Mouse (Mus musculus) heart, postnatal 14 days (tissue): ENCODE measurements around the gene Pcbp1. TPM values are rescaled to one million over a fixed set of nuclear protein-coding genes. Genes with fewer than 3 reads are reported as not detected.
"Not testable (repeated sequence)": the region's sequence is repeated elsewhere in the genome, so short reads cannot be mapped to it uniquely, and the experiment has no call there.

ENCODE experiments used
- DNase-seq, 2 experiments: peaks; one replicate each; pipeline ENCODE4 v3.0.0; 2021 to 2022
- intact Hi-C: fragments of 180-260 bp; cut with DNase I; formaldehyde crosslinking; loops from one replicate; pipeline ENCODE4 v1.15.1; 2025
- total RNA-seq, 2 experiments: library from RNA; stranded (reverse); gene quantifications; 2 replicates each; pipeline ENCODE4 v1.2.3; 2021

The Pcbp1 gene
- total RNA-seq, 2 experiments from 2014 or later, result 168 to 179 TPM

DNA sequence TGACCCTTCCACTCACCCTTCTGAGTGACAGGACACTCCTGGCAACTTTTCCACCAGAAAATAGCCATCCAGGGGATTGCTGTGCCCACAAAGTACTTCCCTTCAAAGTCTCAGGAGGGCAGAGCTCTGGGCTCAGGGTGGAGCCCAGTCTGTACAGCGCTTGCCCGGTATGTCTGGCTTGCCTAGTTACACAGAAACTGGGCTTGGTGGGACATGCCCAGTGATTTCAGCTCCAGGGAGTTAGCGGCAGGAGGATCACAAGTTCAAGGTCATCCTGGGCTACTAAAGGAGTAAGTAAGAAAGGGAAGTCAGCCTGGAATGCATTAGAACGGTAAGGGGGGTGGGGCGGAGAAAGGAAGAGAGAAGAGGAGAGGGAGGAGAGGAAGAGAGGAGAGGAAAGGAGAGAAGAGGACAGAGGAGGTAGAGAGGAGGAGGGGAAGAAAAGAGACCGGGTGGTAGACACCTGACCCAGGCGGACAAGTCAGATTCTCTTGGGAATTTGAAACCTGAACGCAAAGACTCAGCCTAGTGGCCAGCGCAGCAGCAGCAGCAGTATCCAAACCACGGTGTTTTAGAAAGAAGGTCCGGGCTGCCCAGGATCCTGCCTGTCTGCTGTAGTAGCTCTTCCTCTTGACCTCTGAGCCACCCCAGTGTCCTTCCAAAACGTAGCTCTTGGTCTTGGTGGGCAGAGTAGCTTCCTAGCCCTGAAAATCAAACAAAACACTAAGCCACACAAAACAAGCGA, 28.9 kb downstream of the Pcbp1 start:
- intact Hi-C loops, result loop anchor here (2.0 kb wide), 2 partner anchors 24 to 28 kb away; no protein-coding TSS in a partner anchor

GRCm38 (mm10) chr6:86496585-86496984, 29.5 kb downstream of the Pcbp1 start:
- DNase-seq, result no peak
- intact Hi-C loops, result loop anchor here (2.0 kb wide), 2 partner anchors 24 to 28 kb away; no protein-coding TSS in a partner anchor

More for the DNA sequence above, 28.9 kb downstream of the Pcbp1 start:
- DNase-seq, result peak; percentile 48 to 57

GRCm38 (mm10) chr6:86496127-86496526, 30.0 kb downstream of the Pcbp1 start:
- no peak for DNase-seq
- intact Hi-C loops, result loop anchor here (2.0 kb wide), 2 partner anchors 23 to 29 kb away; no protein-coding TSS in a partner anchor

GRCm38 (mm10) chr6:86495661-86496060, 30.5 kb downstream of the Pcbp1 start:
- intact Hi-C loops, result loop anchor here (2.0 kb wide), 2 partner anchors 23 to 29 kb away; no protein-coding TSS in a partner anchor
- DNase-seq, result no peak

GRCm38 (mm10) chr6:86494767-86495166, 31.4 kb downstream of the Pcbp1 start:
- intact Hi-C loops, result no loop called here
- DNase-seq, result no peak

DNA sequence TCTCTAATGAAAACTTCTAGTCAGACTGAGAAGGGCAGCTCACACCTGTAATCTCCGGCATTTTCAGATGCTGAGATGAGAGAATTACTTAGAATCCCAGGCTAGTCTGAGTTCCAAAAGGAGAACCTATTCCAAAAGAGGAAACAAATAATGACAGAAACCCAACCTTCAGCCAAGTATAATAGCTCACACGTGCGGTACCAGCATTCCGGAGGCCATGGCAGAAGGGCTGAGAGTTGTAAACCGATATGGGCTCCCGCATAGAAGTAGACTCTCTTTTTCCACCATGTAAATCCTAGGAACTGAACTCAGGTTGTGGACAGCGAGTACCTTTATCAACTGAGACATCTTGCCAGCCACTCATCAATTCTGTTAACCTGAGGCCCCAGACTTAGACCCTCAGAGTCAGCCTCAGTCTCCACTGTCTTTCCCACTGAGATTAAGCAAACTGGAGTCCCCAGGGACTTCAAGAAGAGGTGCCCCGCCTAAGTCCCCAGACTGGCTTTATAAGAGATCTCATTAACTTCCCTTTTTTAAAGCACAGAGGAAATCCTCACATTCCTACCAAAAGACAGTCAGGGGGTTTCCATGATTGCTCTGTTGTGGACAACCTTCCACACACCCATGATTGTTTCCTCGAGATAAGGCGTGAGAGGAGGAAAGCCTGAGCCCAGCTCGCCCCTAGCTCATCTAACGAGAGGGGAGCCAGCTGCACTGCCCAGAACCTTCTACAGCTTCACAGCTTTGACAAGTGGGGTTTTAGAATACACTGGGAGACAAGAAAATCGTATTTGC, 32.5 kb downstream of the Pcbp1 start:
- intact Hi-C loops, result no loop called here
- no peak for DNase-seq

GRCm38 (mm10) chr6:86490413-86490812, 35.7 kb downstream of the Pcbp1 start:
- intact Hi-C loops, DNase-seq: not testable (repeated sequence)

GRCm38 (mm10) chr6:86489945-86490344, 36.2 kb downstream of the Pcbp1 start:
- intact Hi-C loops, result no loop called here

DNA sequence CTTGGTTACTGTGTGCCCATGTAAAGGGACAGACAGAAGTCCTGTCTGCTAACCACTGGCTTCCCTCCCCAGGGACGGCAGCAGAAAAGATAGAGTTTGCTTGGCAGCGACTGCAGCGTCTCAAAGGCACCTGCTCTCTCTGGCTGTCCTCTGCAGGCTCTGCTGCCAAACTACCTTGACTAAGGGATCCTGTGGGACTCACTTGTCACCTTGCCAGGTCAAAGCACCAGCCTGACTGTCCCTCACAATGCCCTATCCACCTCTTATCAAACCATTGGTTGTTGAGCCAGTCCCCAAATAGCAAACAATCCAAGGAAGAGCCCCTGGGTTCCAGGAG, 38.0 kb downstream of the Pcbp1 start:
- intact Hi-C loops, result no loop called here
- peak; percentile 50 to 60 for DNase-seq

More at GRCm38 (mm10) chr6:86489945-86490344, 36.2 kb downstream of the Pcbp1 start:
- DNase-seq, result no peak

DNA sequence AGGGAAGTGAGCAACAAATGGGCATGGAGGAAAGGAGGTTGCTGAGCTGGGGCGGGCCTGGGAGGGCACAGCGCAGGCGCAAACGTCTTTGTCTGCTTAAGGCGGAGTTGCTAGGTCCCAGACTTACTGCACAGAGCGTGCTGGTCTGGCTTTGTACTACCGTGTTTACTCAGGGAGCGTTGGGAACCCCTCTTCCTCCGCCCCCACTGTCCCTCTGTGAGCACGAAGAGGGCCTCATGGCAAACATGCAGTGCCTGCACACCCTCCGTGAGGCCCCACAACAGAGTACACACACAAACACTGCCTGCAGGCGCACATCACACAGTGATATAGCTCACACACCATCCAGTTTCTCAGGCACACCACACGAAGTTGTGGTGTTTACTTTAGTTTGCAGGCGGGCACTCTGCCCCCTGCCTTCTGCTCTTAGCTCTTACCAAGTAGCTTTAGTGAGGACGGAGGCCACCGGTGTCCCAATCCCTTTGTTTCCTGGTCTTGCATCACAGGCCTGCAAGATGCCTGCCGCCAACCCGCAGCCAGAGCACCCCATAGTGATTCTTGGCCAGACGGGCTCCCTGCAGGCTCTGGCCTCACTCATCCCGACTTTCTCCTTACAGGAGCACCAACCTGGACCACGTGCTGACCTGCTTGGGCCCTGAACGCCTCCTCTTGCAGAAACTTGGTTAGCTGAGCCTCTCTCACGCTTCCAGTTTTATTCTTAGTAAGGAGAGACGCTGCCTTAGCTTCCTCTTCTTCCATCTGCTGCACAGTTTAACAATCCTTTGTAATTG, 38.6 kb downstream of the Pcbp1 start:
- intact Hi-C loops, result no loop called here
- peak; percentile 85 for DNase-seq

- intact Hi-C loops, result no loop called here
- no peak for DNase-seq
Observed at GRCm38 (mm10) chr6:86485943-86486640, 40.0 kb downstream of the Pcbp1 start.

DNA sequence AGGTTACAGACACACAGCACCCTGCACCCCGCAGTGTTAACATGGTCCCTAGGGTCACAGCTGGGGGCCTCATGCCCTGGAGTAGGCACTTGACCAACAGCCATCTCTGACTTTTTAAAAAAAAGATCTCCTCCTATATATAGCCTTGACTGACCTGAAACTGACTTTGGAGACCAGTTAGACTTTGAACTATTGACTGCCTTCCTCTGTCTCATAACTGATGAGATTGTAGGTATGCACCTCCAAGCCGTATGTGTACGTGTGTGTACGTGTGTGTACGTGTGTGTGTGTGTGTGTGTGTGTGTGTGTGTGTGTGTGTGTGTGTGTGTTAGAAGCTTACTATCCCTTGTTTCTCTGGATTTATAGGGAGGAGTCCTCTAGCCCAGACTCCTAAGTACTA, 44.2 kb downstream of the Pcbp1 start:
- no peak for DNase-seq
- intact Hi-C loops, result no loop called here

GRCm38 (mm10) chr6:86480189-86480831, 45.8 kb downstream of the Pcbp1 start:
- peak; percentile 54 to 61 for DNase-seq
- intact Hi-C loops, result no loop called here

DNA sequence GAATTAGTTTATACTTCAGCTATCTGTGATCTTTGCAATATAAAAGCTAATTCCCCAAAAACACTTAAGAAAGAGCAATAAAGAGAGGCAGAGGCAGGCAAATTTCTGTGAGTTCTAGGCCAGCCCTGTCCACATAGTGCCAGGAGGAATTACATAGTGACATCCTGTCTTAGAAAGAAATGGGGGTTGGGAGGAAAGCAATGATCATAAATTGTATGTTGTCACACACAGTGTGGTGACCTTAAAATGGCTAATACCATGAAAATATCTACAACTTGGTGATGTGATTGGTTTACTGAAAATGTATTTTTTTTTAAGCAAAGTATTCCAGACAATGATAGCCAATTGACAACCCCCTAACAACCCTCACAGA, 46.3 kb downstream of the Pcbp1 start:
- intact Hi-C loops, result no loop called here
- DNase-seq, result no peak

DNA sequence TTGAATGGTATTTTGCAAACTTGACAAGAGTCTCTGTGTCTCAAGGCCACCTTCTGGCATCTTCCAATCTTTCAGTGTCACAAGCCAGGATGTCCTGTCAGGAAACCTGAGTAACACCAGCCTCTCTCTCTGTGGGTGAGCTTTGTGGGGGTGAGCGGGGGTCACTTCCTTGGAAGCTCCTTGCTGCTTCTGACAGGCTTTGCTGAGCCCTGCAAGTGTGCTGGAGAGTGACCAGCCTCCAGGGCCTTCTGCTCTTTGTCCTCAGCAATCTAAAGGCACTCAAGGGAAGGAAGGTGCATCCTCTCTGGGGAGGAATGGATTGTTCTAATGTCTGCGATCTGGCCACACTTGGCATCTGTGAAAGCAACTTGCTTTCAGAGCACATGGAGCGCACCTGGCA, 46.8 kb downstream of the Pcbp1 start:
- DNase-seq, result peak; percentile 44 to 45

DNA sequence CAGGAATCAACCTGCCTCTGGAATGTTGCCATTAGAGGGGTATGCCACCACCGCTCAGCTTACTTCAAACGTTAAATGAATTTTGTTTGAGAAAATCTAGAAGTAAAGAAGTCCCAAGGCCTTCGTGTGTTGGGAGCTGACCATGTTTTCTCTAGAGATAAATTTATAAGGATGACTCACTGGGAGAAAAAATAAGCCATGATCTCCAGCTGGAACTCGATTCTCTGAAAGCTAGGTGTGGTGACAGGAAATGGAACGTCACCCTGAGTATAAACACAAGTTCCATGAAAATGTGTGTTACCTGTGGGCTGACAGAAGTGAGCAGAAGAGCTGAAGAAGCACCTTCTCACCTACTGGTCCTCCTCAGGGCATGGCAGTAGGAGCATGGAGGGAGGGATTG, 49.2 kb downstream of the Pcbp1 start:
- no peak for DNase-seq
- intact Hi-C loops, result no loop called here

More for the DNA sequence above, 46.8 kb downstream of the Pcbp1 start:
- intact Hi-C loops, result no loop called here

GRCm38 (mm10) chr6:86475462-86476167, 50.5 kb downstream of the Pcbp1 start:
- peak; percentile 55 to 67 for DNase-seq
- intact Hi-C loops, result no loop called here

GRCm38 (mm10) chr6:86474646-86475181, 51.4 kb downstream of the Pcbp1 start:
- intact Hi-C loops, result loop anchor here (5.0 kb wide), 1 partner anchor 193 kb away; the partner anchor contains the start of gene Mxd1

More at GRCm38 (mm10) chr6:86474646-86475181, 51.4 kb downstream of the Pcbp1 start:
- no peak for DNase-seq
